In the genomic region with DNA sequence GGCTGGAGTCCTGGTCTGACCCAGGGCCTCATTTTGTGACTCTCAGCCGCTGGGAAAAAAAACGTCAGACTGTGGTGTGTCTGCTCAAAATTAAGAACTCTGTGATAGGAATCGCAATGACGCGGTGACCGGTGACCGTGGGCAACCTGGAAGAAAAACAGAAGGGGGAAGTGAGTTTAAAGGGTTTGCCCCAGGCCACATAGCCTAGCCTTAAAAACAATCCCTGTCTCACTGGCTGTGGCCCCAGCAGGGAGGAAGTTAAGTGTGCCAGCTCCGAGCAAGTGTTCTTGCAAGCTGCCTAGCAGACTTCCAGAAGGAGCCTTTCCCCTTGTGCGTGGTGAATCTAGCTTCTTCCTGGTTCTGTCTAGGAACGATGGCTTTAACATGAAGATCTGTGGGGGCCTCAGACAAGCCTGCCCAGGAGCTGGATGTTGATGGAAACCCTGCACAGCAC, we compare ENCODE assay signal across 9 mouse cellular contexts. TPM values are rescaled to one million over a fixed set of nuclear protein-coding genes. Genes with fewer than 3 reads are reported as not detected.
DNase-seq lines count a peak whose midpoint lies in the region; ATAC-seq and TF ChIP-seq lines count a peak whose summit lies in the region.
"Had no signal": no experiment of that assay in that cellular context is flagged by ENCODE, and none has a peak within 500 bp of the region (broad histone marks: within the 10 kb centered on the region; RNA-seq: fewer than 3 reads in every experiment).

No protein-coding gene starts in this region.

- H3K9me3 ChIP-seq in forebrain, embryonic 10.5 days: no peaks in the 10 kb centered on the region
- H3K9me3 ChIP-seq in forebrain, embryonic 12.5 days: no peaks in the 10 kb centered on the region
- H3K9me3 ChIP-seq in heart, embryonic 15.5 days (replicated peaks): no peaks in the 10 kb centered on the region
- no peaks in the 10 kb centered on the region for H3K9me3 ChIP-seq in liver, postnatal 0 days (ENCODE audit: low read length)

- H3K27ac ChIP-seq in forebrain, embryonic 10.5 days: peak overlapping the region; percentile 70
- H3K27ac ChIP-seq in forebrain, embryonic 12.5 days: no peak overlapping the region
- peak overlapping the region; percentile 39 for H3K27ac ChIP-seq in heart, embryonic 15.5 days
- peak overlapping the region; percentile 35; the same call in 1 of the 2 replicates for H3K27ac ChIP-seq in liver, postnatal 0 days (ENCODE audit: low read depth)
- H3K27ac ChIP-seq: heart, adult 2 months had no signal

- no peak overlapping the region for H3K4me2 ChIP-seq in forebrain, embryonic 12.5 days
- peak overlapping the region; percentile 19; the same call in 1 of the 2 replicates for H3K4me2 ChIP-seq in heart, embryonic 15.5 days
- peak overlapping the region; percentile 18 for H3K4me2 ChIP-seq in liver, postnatal 0 days (ENCODE audit: low read depth, low read length)

- peak; percentile 25 for DNase-seq in forebrain, embryonic 10.5 days (ENCODE audit: extremely low spot score, low spot score)
- DNase-seq in ovary, postnatal 36 days (ENCODE audit: low spot score): peak; percentile 20
- no peak for DNase-seq in ovary, postnatal 14 days (ENCODE audit: low spot score)
- DNase-seq in liver, postnatal 0 days: peak; percentile 23
- no peak for DNase-seq in urinary bladder, postnatal 36 days (ENCODE audit: low spot score in 2 of 2)
- DNase-seq in left cerebral cortex, adult 8-10 months (ENCODE audit: low spot score in 2 of 2): no peak

- TF ChIP-seq EP300 in liver, postnatal 0 days (IDR thresholded peaks at IDR 0.05; ENCODE audit: low read depth): no peak

- WGBS in forebrain, embryonic 10.5 days: 36% methylated on average over 10 of the region's 10 CpGs
- 45% methylated on average over 10 of the region's 10 CpGs for WGBS in forebrain, embryonic 12.5 days
- 41% methylated on average over 10 of the region's 10 CpGs for WGBS in heart, embryonic 15.5 days
- WGBS in liver, postnatal 0 days (ENCODE audit: insufficient replicate concordance): 22% methylated on average over 10 of the region's 10 CpGs

- H3K4me1 ChIP-seq in forebrain, embryonic 10.5 days: peaks cover 16% of the 10 kb centered on the region
- peaks cover 8% of the 10 kb centered on the region for H3K4me1 ChIP-seq in forebrain, embryonic 12.5 days
- H3K4me1 ChIP-seq in heart, embryonic 15.5 days (replicated peaks): peaks cover 15% of the 10 kb centered on the region
- peaks cover 4% of the 10 kb centered on the region; the same call in 1 of the 2 replicates for H3K4me1 ChIP-seq in liver, postnatal 0 days (ENCODE audit: insufficient read depth)

- TF ChIP-seq CTCF in liver, postnatal 0 days (IDR thresholded peaks at IDR 0.05; ENCODE audit: low read depth): no peak

- H3K27me3 ChIP-seq in forebrain, embryonic 10.5 days (ENCODE audit: poor library complexity, severe bottlenecking): peaks cover 54% of the 10 kb centered on the region
- peaks cover 48% of the 10 kb centered on the region for H3K27me3 ChIP-seq in forebrain, embryonic 12.5 days
- H3K27me3 ChIP-seq in heart, embryonic 15.5 days: no peaks in the 10 kb centered on the region
- H3K27me3 ChIP-seq in liver, postnatal 0 days (ENCODE audit: insufficient read depth, low read length): no peaks in the 10 kb centered on the region

- no peak overlapping the region for H3K4me3 ChIP-seq in forebrain, embryonic 10.5 days
- no peak overlapping the region for H3K4me3 ChIP-seq in forebrain, embryonic 12.5 days (replicated peaks)
- no peak overlapping the region for H3K4me3 ChIP-seq in heart, embryonic 15.5 days
- H3K4me3 ChIP-seq in liver, postnatal 0 days (ENCODE audit: low read depth, low read length): no peak overlapping the region
- H3K4me3 ChIP-seq: heart, adult 2 months had no signal

- ATAC-seq in forebrain, embryonic 12.5 days (ENCODE audit: low FRiP score): no peak
- no peak for ATAC-seq in heart, embryonic 15.5 days (replicated peaks; ENCODE audit: insufficient number of reproducible peaks, insufficient read depth, low FRiP score, low read depth)
- peak; percentile 23; the same call in 1 of the 2 replicates for ATAC-seq in liver, postnatal 0 days

- no peaks in the 10 kb centered on the region for H3K36me3 ChIP-seq in forebrain, embryonic 10.5 days (replicated peaks)
- H3K36me3 ChIP-seq in forebrain, embryonic 12.5 days (replicated peaks): no peaks in the 10 kb centered on the region
- H3K36me3 ChIP-seq in heart, embryonic 15.5 days: no peaks in the 10 kb centered on the region
- H3K36me3 ChIP-seq in liver, postnatal 0 days (replicated peaks; ENCODE audit: insufficient read depth, low read length): no peaks in the 10 kb centered on the region

- no peak overlapping the region for H3K9ac ChIP-seq in forebrain, embryonic 12.5 days
- H3K9ac ChIP-seq in heart, embryonic 15.5 days: no peak overlapping the region
- H3K9ac ChIP-seq in liver, postnatal 0 days (replicated peaks): no peak overlapping the region

RNA-seq across cellular contexts. Expression of a gene that starts 49.0 kb away (rescaled TPM):
- 9.2 and 9.7 TPM in 2 replicates for polyA plus RNA-seq in forebrain, embryonic 10.5 days (2016; fragmentation: Nextera tagmentation; extraction: Ambion mirVana)
- 13.7 and 15.8 TPM in 2 replicates for polyA plus RNA-seq in forebrain, embryonic 12.5 days (2016; fragmentation: Nextera tagmentation; extraction: Ambion mirVana)
- 4.6 and 6.6 TPM in 2 replicates for polyA plus RNA-seq in heart, embryonic 15.5 days (2015; fragmentation: Nextera tagmentation; extraction: Ambion mirVana)
- polyA plus RNA-seq in liver, postnatal 0 days (2015; fragmentation: Nextera tagmentation; extraction: Ambion mirVana): 4.6 and 5.1 TPM in 2 replicates
- total RNA-seq in left cerebral cortex, adult 8-10 months (2022): 10 to 100 TPM; 16.9 to 20.8 (median 18.3) TPM

Comparison
In these comparisons a context has a peak if more than half of its experiments do, and no peak if none do; other contexts are left out.
1. DNase-seq: peak in forebrain, embryonic 10.5 days (single experiment), ovary, postnatal 36 days (single experiment) and liver, postnatal 0 days (single experiment); none in ovary, postnatal 14 days (single experiment), urinary bladder, postnatal 36 days (0 of 2) and left cerebral cortex, adult 8-10 months (0 of 2).